Mouse (Mus musculus): ENCODE results near the gene Gm49405. TPM values are rescaled to one million over a fixed set of nuclear protein-coding genes. Genes with fewer than 3 reads are reported as not detected.

Gene Gm49405
- total and polyA plus RNA-seq, 3 experiments, result 3.6 to 5.7 TPM; not detected in 1

GRCm38 (mm10) chr19:4003641-4004040 lies 3.2 kb downstream of the Gm49405 start:
- H3K36me3 ChIP-seq (ENCODE audit: control insufficient read depth in 1 of 2, insufficient read depth in 2 of 2, low read length in 2 of 2), result peaks cover 2 to 6% of the 10 kb centered on the region in 2 experiments; a peak in 3 of 4 replicates
- DNase-seq (ENCODE audit: low read depth, low spot score), result no peak
- H3K27me3 ChIP-seq (ENCODE audit: control insufficient read depth in 1 of 2, insufficient read depth in 2 of 2, low read length in 2 of 2), result no peaks in the 10 kb centered on the region
- TF ChIP-seq TCF12 (IDR thresholded peaks at IDR 0.05; ENCODE audit: low read depth, low read length) (no peak), MXI1 (IDR thresholded peaks at IDR 0.05; ENCODE audit: low read depth, low read length) (no peak), RCOR1 (IDR thresholded peaks at IDR 0.05; ENCODE audit: low read depth, low read length) (no peak), MYB (IDR thresholded peaks at IDR 0.05; ENCODE audit: low read depth, low read length) (no peak), E2F4 (IDR thresholded peaks at IDR 0.05; ENCODE audit: borderline replicate concordance, low read depth, low read length) (no peak), POLR2AphosphoS5 (IDR thresholded peaks at IDR 0.05; ENCODE audit: borderline replicate concordance, low read depth, low read length) (no peak), NRF1 (IDR thresholded peaks at IDR 0.05; ENCODE audit: insufficient read depth, low read depth, low read length, poor library complexity, severe bottlenecking) (no peak), BHLHE40 (IDR thresholded peaks at IDR 0.05; ENCODE audit: borderline replicate concordance, low read depth, low read length) (no peak), USF1 (IDR thresholded peaks at IDR 0.05; ENCODE audit: low read depth, low read length) (no peak), ELF1 (IDR thresholded peaks at IDR 0.05; ENCODE audit: low read depth, low read length) (no peak), POLR2A (IDR thresholded peaks at IDR 0.05; ENCODE audit: control insufficient read depth in 1 of 2, insufficient read depth in 1 of 2, low read depth in 1 of 2, low read length in 2 of 2, poor library complexity in 1 of 2) (no peak), GATA1 (IDR thresholded peaks at IDR 0.05; ENCODE audit: low read depth, low read length) (no peak), EP300 (IDR thresholded peaks at IDR 0.05; ENCODE audit: low read depth in 1 of 2, low read length in 2 of 2) (no peak), NELFE (IDR thresholded peaks at IDR 0.05; ENCODE audit: low read depth, low read length) (no peak), ETS1 (IDR thresholded peaks at IDR 0.05; ENCODE audit: low read depth, low read length) (no peak), GABPA (IDR thresholded peaks at IDR 0.05; ENCODE audit: low read depth, low read length) (no peak), TBP (IDR thresholded peaks at IDR 0.05; ENCODE audit: low read depth, low read length) (no peak), KAT2A (conservative IDR thresholded peaks at IDR 0.05; ENCODE audit: low read depth, low read length) (no peak)
- H3K9ac ChIP-seq (ENCODE audit: control insufficient read depth, low read depth, low read length, poor library complexity, severe bottlenecking), result no peak overlapping the region
- no peak overlapping the region for H3K4me3 ChIP-seq (ENCODE audit: control insufficient read depth in 1 of 2, insufficient read depth in 1 of 2, low read depth in 2 of 2, low read length in 2 of 2)
- H3K4me1 ChIP-seq (ENCODE audit: control insufficient read depth in 1 of 2, insufficient read depth in 2 of 2, low read length in 2 of 2), result peaks cover 0 to 15% of the 10 kb centered on the region in 2 experiments; a peak in 2 of 4 replicates
- H3K9me3 ChIP-seq (replicated peaks; ENCODE audit: insufficient read depth, low read length), result no peaks in the 10 kb centered on the region
- H3K27ac ChIP-seq (ENCODE audit: control insufficient read depth, low read depth, low read length), result no peak overlapping the region
- peaks cover 1% of the 10 kb centered on the region; the same call in 1 of the 2 replicates for H3K79me2 ChIP-seq (ENCODE audit: control insufficient read depth, insufficient read depth, low read length, poor library complexity)

DNA sequence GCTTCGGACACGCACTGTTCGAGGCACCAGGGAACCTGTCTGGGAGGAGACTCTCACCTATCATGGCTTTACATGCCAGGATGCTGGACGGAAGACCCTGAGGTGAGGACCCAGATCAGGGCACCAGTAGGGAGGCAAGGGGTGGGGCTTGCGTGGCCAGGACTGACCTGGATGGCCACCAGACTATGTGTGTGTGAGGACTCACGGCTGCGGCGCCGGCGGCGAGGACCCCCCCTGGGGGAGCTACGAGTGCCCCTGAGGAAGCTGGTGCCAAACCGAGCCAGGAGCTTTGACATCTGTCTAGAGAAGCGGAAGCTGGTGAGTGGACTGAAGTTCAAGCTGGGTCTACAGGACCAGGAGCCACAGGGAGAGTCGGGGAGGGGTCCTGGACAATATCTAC lies 3.9 kb downstream of the Gm49405 start:
- Histone ChIP-seq H3K9me3 (replicated peaks; ENCODE audit: insufficient read depth, low read length) (no peaks in the 10 kb centered on the region), H3K27me3 (ENCODE audit: control insufficient read depth in 1 of 2, insufficient read depth in 2 of 2, low read length in 2 of 2) (no peaks in the 10 kb centered on the region), H3K9ac (ENCODE audit: control insufficient read depth, low read depth, low read length, poor library complexity, severe bottlenecking) (no peak overlapping the region), H3K27ac (ENCODE audit: control insufficient read depth, low read depth, low read length) (no peak overlapping the region), H3K79me2 (ENCODE audit: control insufficient read depth, insufficient read depth, low read length, poor library complexity) (peaks cover 1% of the 10 kb centered on the region; the same call in 1 of the 2 replicates), H3K4me1 (ENCODE audit: control insufficient read depth in 1 of 2, insufficient read depth in 2 of 2, low read length in 2 of 2) (peaks cover 0 to 10% of the 10 kb centered on the region in 2 experiments; a peak in 2 of 4 replicates), H3K4me3 (ENCODE audit: control insufficient read depth in 1 of 2, insufficient read depth in 1 of 2, low read depth in 2 of 2, low read length in 2 of 2) (no peak overlapping the region), H3K36me3 (ENCODE audit: control insufficient read depth in 1 of 2, insufficient read depth in 2 of 2, low read length in 2 of 2) (peaks cover 2 to 5% of the 10 kb centered on the region in 2 experiments; a peak in 3 of 4 replicates)
- DNase-seq (ENCODE audit: low read depth, low spot score), result no peak
- no peak for TF ChIP-seq MXI1 (IDR thresholded peaks at IDR 0.05; ENCODE audit: low read depth, low read length)
- TF ChIP-seq USF2 (IDR thresholded peaks at IDR 0.05; ENCODE audit: borderline replicate concordance in 1 of 2, insufficient read depth in 1 of 2, low read depth in 1 of 2, low read length in 2 of 2), result no peak
- no peak for TF ChIP-seq RCOR1 (IDR thresholded peaks at IDR 0.05; ENCODE audit: low read depth, low read length)
- no peak for TF ChIP-seq JUND (IDR thresholded peaks at IDR 0.05; ENCODE audit: low read depth, low read length)
- no peak for TF ChIP-seq UBTF (IDR thresholded peaks at IDR 0.05; ENCODE audit: borderline replicate concordance, insufficient read depth, low read depth, low read length)
- TF ChIP-seq USF1 (IDR thresholded peaks at IDR 0.05; ENCODE audit: low read depth, low read length), result no peak
- TF ChIP-seq CHD2 (IDR thresholded peaks at IDR 0.05; ENCODE audit: low read length), result no peak
- no peak for TF ChIP-seq RAD21 (IDR thresholded peaks at IDR 0.05; ENCODE audit: low read depth, low read length)
- no peak for TF ChIP-seq MAX (IDR thresholded peaks at IDR 0.05; ENCODE audit: low read length)
- no peak for TF ChIP-seq SIN3A (IDR thresholded peaks at IDR 0.05; ENCODE audit: low read length)
- no peak for TF ChIP-seq CTCF (IDR thresholded peaks at IDR 0.05 in 2 of 3, conservative IDR thresholded peaks at IDR 0.05 in 1 of 3; ENCODE audit: control insufficient read depth in 1 of 3, insufficient read depth in 1 of 3, low read depth in 2 of 3, low read length in 3 of 3, poor library complexity in 1 of 3, severe bottlenecking in 1 of 3)

Measured in MEL (cell line).